Comparison of ENCODE assay signal across 8 mouse cellular contexts in genomic region chr4:108070723-108071122, GRCm38 (mm10). TPM values are rescaled to one million over a fixed set of nuclear protein-coding genes. Genes with fewer than 3 reads are reported as not detected.
A peak's percentile ranks its signal among the peaks of the same experiment; 100 is the strongest.
DNase-seq lines count a peak whose midpoint lies in the region; ATAC-seq and TF ChIP-seq lines count a peak whose summit lies in the region.

No protein-coding gene starts in this region.

- H3K4me3 ChIP-seq in liver, adult 2 months (ENCODE audit: insufficient read depth, low read depth, low read length): peak overlapping the region; percentile 74
- H3K4me3 ChIP-seq in forebrain, postnatal 0 days (ENCODE audit: low read depth, low read length): peak overlapping the region; percentile 50
- H3K4me3 ChIP-seq in limb, embryonic 14.5 days (replicated peaks; ENCODE audit: low read length): peak overlapping the region; percentile 55
- H3K4me3 ChIP-seq in stomach, postnatal 0 days (ENCODE audit: low read depth, low read length): peak overlapping the region; percentile 48

- no peaks in the 10 kb centered on the region for H3K27me3 ChIP-seq in liver, adult 2 months (ENCODE audit: control insufficient read depth, insufficient read depth, low read length)
- no peaks in the 10 kb centered on the region for H3K27me3 ChIP-seq in forebrain, postnatal 0 days (ENCODE audit: insufficient read depth, low read length)
- H3K27me3 ChIP-seq in limb, embryonic 14.5 days (ENCODE audit: control insufficient read depth, insufficient read depth, low read length): no peaks in the 10 kb centered on the region
- H3K27me3 ChIP-seq in stomach, postnatal 0 days (ENCODE audit: control insufficient read depth, insufficient read depth, low read length): no peaks in the 10 kb centered on the region

- no peaks in the 10 kb centered on the region; the same call in 1 of the 2 replicates for H3K79me2 ChIP-seq in liver, adult 2 months (ENCODE audit: control insufficient read depth, insufficient read depth, low read length)

- H3K4me1 ChIP-seq in liver, adult 2 months (ENCODE audit: control insufficient read depth, insufficient read depth, low read length): peaks cover 30% of the 10 kb centered on the region
- H3K4me1 ChIP-seq in forebrain, postnatal 0 days (ENCODE audit: insufficient read depth): no peaks in the 10 kb centered on the region; the same call in 1 of the 2 replicates
- peaks cover 6% of the 10 kb centered on the region; the same call in 1 of the 2 replicates for H3K4me1 ChIP-seq in limb, embryonic 14.5 days (ENCODE audit: control insufficient read depth, insufficient read depth, low read length)
- H3K4me1 ChIP-seq in stomach, postnatal 0 days (replicated peaks; ENCODE audit: control insufficient read depth, insufficient read depth): no peaks in the 10 kb centered on the region; the same call in 1 of the 2 replicates

- H3K9me3 ChIP-seq in forebrain, postnatal 0 days (ENCODE audit: low read length): no peaks in the 10 kb centered on the region
- H3K9me3 ChIP-seq in limb, embryonic 14.5 days (ENCODE audit: control insufficient read depth, low read length): no peaks in the 10 kb centered on the region
- H3K9me3 ChIP-seq in stomach, postnatal 0 days (ENCODE audit: control insufficient read depth, low read length): no peaks in the 10 kb centered on the region

- WGBS in liver, adult 2 months: 1% methylated on average over 8 of the region's 8 CpGs
- 9% methylated on average over 8 of the region's 8 CpGs for WGBS in forebrain, postnatal 0 days
- 5% methylated on average over 8 of the region's 8 CpGs for WGBS in limb, embryonic 14.5 days
- 3% methylated on average over 8 of the region's 8 CpGs for WGBS in stomach, postnatal 0 days

- DNase-seq in liver, adult 2 months (ENCODE audit: extremely low read depth, low read depth, low spot score): no peak
- no peak for DNase-seq in liver
- DNase-seq in brain, embryonic 14.5 days (ENCODE audit: low read depth): peak; percentile 27
- no peak for DNase-seq in forebrain, postnatal 0 days
- DNase-seq in limb, embryonic 14.5 days (ENCODE audit: low spot score): no peak
- peak; percentile 30 for DNase-seq in stomach, postnatal 0 days (ENCODE audit: low spot score)
- DNase-seq in right cerebral cortex, postnatal 10 days (ENCODE audit: low spot score in 2 of 2): no peak
- no peak for DNase-seq in urinary bladder, postnatal 10 days (ENCODE audit: low spot score)

- peak overlapping the region; percentile 86 for H3K9ac ChIP-seq in liver, adult 2 months (ENCODE audit: low read depth, low read length)
- H3K9ac ChIP-seq in forebrain, postnatal 0 days: peak overlapping the region; percentile 51
- peak overlapping the region; percentile 56 for H3K9ac ChIP-seq in limb, embryonic 14.5 days (ENCODE audit: low read depth, low read length, severe bottlenecking)
- peak overlapping the region; percentile 62 for H3K9ac ChIP-seq in stomach, postnatal 0 days (ENCODE audit: low read length)

- peak overlapping the region; percentile 66 for H3K4me2 ChIP-seq in forebrain, postnatal 0 days (ENCODE audit: low read depth)
- peak overlapping the region; percentile 76 for H3K4me2 ChIP-seq in limb, embryonic 14.5 days (replicated peaks; ENCODE audit: low read depth, low read length, severe bottlenecking)
- H3K4me2 ChIP-seq in stomach, postnatal 0 days (replicated peaks; ENCODE audit: low read depth): peak overlapping the region; percentile 77

- H3K27ac ChIP-seq in liver, adult 2 months (replicated peaks; ENCODE audit: insufficient read depth, low read depth, low read length): peak overlapping the region; percentile 91
- H3K27ac ChIP-seq in forebrain, postnatal 0 days (ENCODE audit: low read depth, low read length): 0 out of 2 replicates have a peak overlapping the region, but pooled peaks have one; percentile 2
- no peak overlapping the region for H3K27ac ChIP-seq in limb, embryonic 14.5 days (replicated peaks; ENCODE audit: low read depth, low read length)
- peak overlapping the region; percentile 67 for H3K27ac ChIP-seq in stomach, postnatal 0 days (replicated peaks)

- no peak for TF ChIP-seq EP300 in stomach, postnatal 0 days (optimal IDR thresholded peaks at IDR 0.05)

- no peak for TF ChIP-seq POLR2A in liver, adult 2 months (IDR thresholded peaks at IDR 0.05; ENCODE audit: extremely low read depth, insufficient read depth, low read length)
- no peak for TF ChIP-seq POLR2A in brain, embryonic 14.5 days (IDR thresholded peaks at IDR 0.05; ENCODE audit: borderline replicate concordance, extremely low read depth, insufficient read depth, insufficient read length, poor library complexity, severe bottlenecking)
- no peak for TF ChIP-seq POLR2A in limb, embryonic 14.5 days (IDR thresholded peaks at IDR 0.05; ENCODE audit: borderline replicate concordance, extremely low read depth, insufficient read depth, insufficient read length)

- TF ChIP-seq CTCF in liver, adult 2 months (IDR thresholded peaks at IDR 0.05; ENCODE audit: low read depth, low read length): no peak
- no peak for TF ChIP-seq CTCF in brain, embryonic 14.5 days (IDR thresholded peaks at IDR 0.05; ENCODE audit: borderline replicate concordance, extremely low read depth, insufficient read depth, insufficient read length)
- no peak for TF ChIP-seq CTCF in forebrain, postnatal 0 days (IDR thresholded peaks at IDR 0.05; ENCODE audit: low read depth)
- TF ChIP-seq CTCF in stomach, postnatal 0 days (IDR thresholded peaks at IDR 0.05; ENCODE audit: low read depth): no peak

- H3K36me3 ChIP-seq in liver, adult 2 months (ENCODE audit: control insufficient read depth, insufficient read depth, low read length): peaks cover 66% of the 10 kb centered on the region
- peaks cover 3% of the 10 kb centered on the region; the same call in 1 of the 2 replicates for H3K36me3 ChIP-seq in forebrain, postnatal 0 days (ENCODE audit: insufficient read depth)
- peaks cover 14% of the 10 kb centered on the region for H3K36me3 ChIP-seq in limb, embryonic 14.5 days (ENCODE audit: control insufficient read depth, insufficient read depth, low read length)
- no peaks in the 10 kb centered on the region for H3K36me3 ChIP-seq in stomach, postnatal 0 days (ENCODE audit: control insufficient read depth, insufficient read depth, low read length)

- 0 out of 2 replicates have a peak, but pooled peaks have one; percentile 28 for ATAC-seq in forebrain, postnatal 0 days
- no peak for ATAC-seq in limb, embryonic 14.5 days (ENCODE audit: low FRiP score, low read depth)
- no peak for ATAC-seq in stomach, postnatal 0 days (ENCODE audit: low FRiP score, low TSS enrichment)

RNA-seq across cellular contexts. Expression of gene Podn, which starts 25.5 kb away (rescaled TPM):
- 1.9 and 2.7 TPM in 2 replicates for total RNA-seq in liver, adult 2 months (2014; rRNA removed)
- polyA plus RNA-seq in liver, adult 2 months (2012; rRNA removed): 2.9 and 3.8 TPM in 2 replicates
- 2.2 and 2.8 TPM in 2 replicates for polyA plus RNA-seq in brain, embryonic 14.5 days (2012; rRNA removed)
- total RNA-seq in forebrain, postnatal 0 days (2014; rRNA removed): 2.4 and 2.5 TPM in 2 replicates
- 0.59 and 1.1 TPM in 2 replicates for polyA plus RNA-seq in forebrain, postnatal 0 days (2015; fragmentation: Nextera tagmentation; extraction: Ambion mirVana)
- polyA plus RNA-seq in limb, embryonic 14.5 days (2012; rRNA removed): 23.0 and 27.9 TPM in 2 replicates
- 3.5 and 4.4 TPM in 2 replicates for polyA plus RNA-seq in limb, embryonic 14.5 days (2014; fragmentation: Nextera tagmentation; extraction: Ambion mirVana)
- 2.0 and 2.4 TPM in 2 replicates for polyA plus RNA-seq in stomach, postnatal 0 days (2015; fragmentation: Nextera tagmentation; extraction: Ambion mirVana)

Comparison
In these comparisons a context has a peak if more than half of its experiments do, and no peak if none do; other contexts are left out.
1. DNase-seq: peak in brain, embryonic 14.5 days (single experiment) and stomach, postnatal 0 days (single experiment); none in liver, adult 2 months (single experiment), liver (single experiment), forebrain, postnatal 0 days (single experiment), limb, embryonic 14.5 days (single experiment), right cerebral cortex, postnatal 10 days (0 of 2) and urinary bladder, postnatal 10 days (single experiment).
2. Peak in every context shown above with its lines, with median percentiles within 50 percentile points of each other: H3K4me3 ChIP-seq, H3K9ac ChIP-seq and H3K4me2 ChIP-seq.